Mouse (Mus musculus): ENCODE measurements around the gene Acss1.

Gene Acss1

GRCm38 (mm10) chr2:150637702-150638369 lies 30.5 kb downstream of the Acss1 start:
- DNase-seq = no peak

GRCm38 (mm10) chr2:150635877-150636446 lies 32.3 kb downstream of the Acss1 start:
- no peak for DNase-seq

GRCm38 (mm10) chr2:150629255-150629654 lies 39.0 kb downstream of the Acss1 start:
- DNase-seq = no peak

- DNase-seq = no peak
Measured at GRCm38 (mm10) chr2:150627140-150627539, 41.2 kb downstream of the Acss1 start.

GRCm38 (mm10) chr2:150624926-150625325 lies 43.4 kb downstream of the Acss1 start:
- no peak for DNase-seq

GRCm38 (mm10) chr2:150623957-150624356 lies 44.3 kb downstream of the Acss1 start:
- DNase-seq = no peak

GRCm38 (mm10) chr2:150621698-150622097 lies 46.6 kb downstream of the Acss1 start:
- DNase-seq = no peak

- DNase-seq = no peak
Measured at GRCm38 (mm10) chr2:150610097-150610496, 58.2 kb downstream of the Acss1 start.

- DNase-seq = peak; percentile 72
Measured at GRCm38 (mm10) chr2:150608872-150609560, 59.3 kb downstream of the Acss1 start.

GRCm38 (mm10) chr2:150608087-150608799 lies 60.1 kb downstream of the Acss1 start, which contains the start of gene Apmap:
Gene Apmap (minus strand): TSS chr2:150608567.
- peak; percentile 99 for DNase-seq

- no peak for DNase-seq
Measured at GRCm38 (mm10) chr2:150607086-150607485, 61.2 kb downstream of the Acss1 start.

- no peak for DNase-seq
Measured at GRCm38 (mm10) chr2:150604802-150605201, 63.5 kb downstream of the Acss1 start.

GRCm38 (mm10) chr2:150602166-150602565 lies 66.1 kb downstream of the Acss1 start:
- no peak for DNase-seq

GRCm38 (mm10) chr2:150600263-150600662 lies 68.0 kb downstream of the Acss1 start:
- DNase-seq = peak; percentile 13

GRCm38 (mm10) chr2:150595411-150596190 lies 72.7 kb downstream of the Acss1 start:
- DNase-seq = peak; percentile 28

GRCm38 (mm10) chr2:150589076-150589475 lies 79.2 kb downstream of the Acss1 start:
- DNase-seq = no peak

GRCm38 (mm10) chr2:150579628-150580027 lies 88.7 kb downstream of the Acss1 start:
- DNase-seq = no peak

- no peak for DNase-seq
Measured at GRCm38 (mm10) chr2:150578603-150579002, 89.7 kb downstream of the Acss1 start.

GRCm38 (mm10) chr2:150576256-150576655 lies 92.0 kb downstream of the Acss1 start:
- DNase-seq = no peak

GRCm38 (mm10) chr2:150572463-150572862 lies 95.8 kb downstream of the Acss1 start:
- no peak for DNase-seq

GRCm38 (mm10) chr2:150570761-150571160 lies 97.5 kb downstream of the Acss1 start:
- no peak for DNase-seq

GRCm38 (mm10) chr2:150569847-150570590 lies 98.3 kb downstream of the Acss1 start, which contains the start of gene Cst7:
Gene Cst7 (plus strand): TSS chr2:150570415.
- DNase-seq = no peak

All from kidney, postnatal 10 days (tissue).